Mouse (Mus musculus) liver, adult 2 months (tissue): ENCODE data around the gene Rinl. TPM values are rescaled to one million over a fixed set of nuclear protein-coding genes. Genes with fewer than 3 reads are reported as not detected.
A peak's percentile ranks its signal among the peaks of the same experiment; 100 is the strongest.

Source experiments
- DNase-seq: peaks from one replicate; pipeline ENCODE4 v3.0.0-alpha.2; 2011; ENCODE audit warnings: low read depth, low spot score; ENCODE audit errors: extremely low read depth
- H3K27ac ChIP-seq: fragments of 200-500 bp; replicated peaks from 2 replicates; pipeline ENCODE4 v1.5.1; 2012; ENCODE audit warnings: low read depth, mild to moderate bottlenecking, control low read depth, inconsistent platforms, low read length; ENCODE audit not compliant: insufficient read depth
- H3K27me3 ChIP-seq: fragments of 200-500 bp; 2 replicates; pipeline ENCODE4 v1.6.1; 2012; ENCODE audit warnings: mild to moderate bottlenecking, moderate library complexity, low read length, inconsistent platforms; ENCODE audit not compliant: control insufficient read depth, insufficient read depth
- H3K36me3 ChIP-seq: fragments of 200-500 bp; 2 replicates; pipeline ENCODE4 v1.6.1; 2012; ENCODE audit warnings: low read length, inconsistent platforms; ENCODE audit not compliant: control insufficient read depth, insufficient read depth
- H3K4me1 ChIP-seq: fragments of 200-500 bp; 2 replicates; pipeline ENCODE4 v1.6.1; 2011; ENCODE audit warnings: low read length; ENCODE audit not compliant: control insufficient read depth, insufficient read depth
- H3K4me3 ChIP-seq: fragments of 200-500 bp; 2 replicates; pipeline ENCODE4 v1.5.1; 2011; ENCODE audit warnings: low read depth, mild to moderate bottlenecking, control low read depth, low read length, moderate library complexity; ENCODE audit not compliant: insufficient read depth
- H3K79me2 ChIP-seq: fragments of 200-500 bp; 2 replicates; pipeline ENCODE4 v1.6.1; 2012; ENCODE audit warnings: inconsistent platforms, mild to moderate bottlenecking, low read length, moderate library complexity; ENCODE audit not compliant: control insufficient read depth, insufficient read depth
- H3K9ac ChIP-seq: fragments of 200-500 bp; 2 replicates; pipeline ENCODE4 v1.6.1; 2012; ENCODE audit warnings: low read depth, mild to moderate bottlenecking, control low read depth, inconsistent platforms, low read length
- CTCF ChIP-seq: fragments of 200-500 bp; IDR thresholded peaks from 2 replicates; pipeline ENCODE4 v1.5.1; 2011; ENCODE audit warnings: low read depth, low read length, control low read depth
- POLR2A ChIP-seq: fragments of 200-500 bp; IDR thresholded peaks from 2 replicates; pipeline ENCODE4 v1.6.1; 2011; ENCODE audit warnings: low read length, control low read depth; ENCODE audit not compliant: insufficient read depth; ENCODE audit errors: extremely low read depth
- WGBS: fragments of 180-500 bp; shearing (Covaris S2); methylation state at CpG from one replicate; pipeline ENCODE4 v1.1.7; 2018; 5-methylcytosine and 5-hydroxymethylcytosine counted together
- polyA plus RNA-seq: library from polyadenylated mRNA; depleted of rRNA; stranded (reverse); fragments of >200 nt; gene quantifications from 2 replicates; pipeline ENCODE4 v1.2.3, GENCODE M21; 2012
- total RNA-seq: library from RNA; depleted of rRNA; stranded (reverse); fragments of >200 nt; gene quantifications from 2 replicates; pipeline ENCODE4 v1.2.3, GENCODE M21; 2014

The Rinl gene
- total and polyA plus RNA-seq, 2 experiments = 1.2 to 1.4 TPM

DNA sequence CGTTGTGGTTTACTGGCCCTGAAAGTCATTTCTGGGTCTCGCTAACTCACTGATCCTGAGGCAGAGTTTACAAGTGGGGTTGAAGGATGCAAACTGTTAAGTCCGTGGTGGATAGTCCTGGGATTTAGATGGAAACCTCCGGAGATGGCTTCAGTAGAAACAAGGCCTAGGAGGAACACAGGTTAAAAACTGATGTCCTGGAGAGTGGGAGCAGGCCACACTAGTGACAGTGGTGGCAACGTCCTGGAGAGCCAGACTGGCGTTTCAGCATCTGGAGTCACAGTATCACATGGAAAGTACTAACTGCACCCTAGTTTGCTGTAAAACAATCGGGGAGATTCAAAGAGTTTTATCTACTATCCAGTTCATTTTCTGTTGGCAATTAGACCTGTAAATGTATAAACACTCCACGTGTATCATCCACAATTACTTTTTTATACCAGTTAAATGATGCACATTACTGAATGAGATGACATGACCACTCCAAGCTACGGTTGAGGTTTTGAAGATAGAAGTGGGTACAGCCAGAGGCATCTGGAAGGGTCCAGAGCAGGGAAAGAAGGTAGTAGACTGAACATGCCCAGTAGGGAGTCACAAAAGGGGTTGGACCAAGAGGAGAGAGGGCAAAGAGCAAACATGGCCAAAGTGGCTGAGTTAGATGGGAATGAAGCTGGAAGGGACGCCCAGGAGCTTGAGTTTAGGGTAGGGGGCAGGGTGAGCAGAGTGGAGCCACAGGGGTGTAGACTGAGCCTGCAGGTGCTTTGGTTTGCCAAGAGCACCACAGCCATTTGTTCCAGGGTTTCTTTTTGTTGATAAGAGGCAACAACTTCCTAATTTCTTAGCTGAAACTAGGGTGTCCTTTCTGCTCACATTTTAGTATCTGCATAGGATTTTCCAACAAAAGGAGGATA is 34.5 kb downstream of the Rinl start:
- H3K4me3 ChIP-seq = no peak overlapping the region
- 26% methylated on average over 10 of the region's 10 CpGs for WGBS
- DNase-seq = peak; percentile 70
- H3K79me2 ChIP-seq = peaks cover 3% of the 10 kb centered on the region; the same call in 1 of the 2 replicates
- peaks cover 43% of the 10 kb centered on the region for H3K36me3 ChIP-seq
- peaks cover 49% of the 10 kb centered on the region for H3K4me1 ChIP-seq
- peak overlapping the region; percentile 34; the same call in 1 of the 2 replicates for H3K9ac ChIP-seq
- H3K27ac ChIP-seq = peak overlapping the region; percentile 36
- H3K27me3 ChIP-seq = no peaks in the 10 kb centered on the region
- TF ChIP-seq CTCF (no peak), POLR2A (no peak)

DNA sequence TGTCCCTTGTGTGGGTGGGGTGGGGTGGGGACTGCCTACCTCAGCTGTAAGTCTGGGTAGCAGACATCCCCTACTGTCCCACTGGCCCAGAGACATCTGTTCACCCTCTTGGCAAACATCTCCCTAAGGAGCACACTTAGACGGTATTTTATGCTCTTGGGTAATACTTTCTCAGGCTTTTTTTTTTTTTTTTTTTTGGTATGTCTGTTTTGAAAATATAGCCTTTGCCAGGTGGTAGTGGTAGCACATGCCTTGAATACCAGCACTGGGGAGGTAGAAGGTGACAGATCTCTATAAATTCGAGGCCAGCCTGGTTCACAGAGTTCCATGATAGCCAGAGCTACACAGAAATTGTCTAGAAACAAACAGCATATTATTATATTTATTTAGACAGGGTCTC is 35.2 kb downstream of the Rinl start:
- H3K9ac ChIP-seq = no peak overlapping the region
- H3K79me2 ChIP-seq = peaks cover 3% of the 10 kb centered on the region; the same call in 1 of the 2 replicates
- no peak overlapping the region for H3K4me3 ChIP-seq
- no peak for DNase-seq
- TF ChIP-seq POLR2A (no peak), CTCF (no peak)
- 27% methylated on average over 2 of the region's 2 CpGs for WGBS
- peaks cover 47% of the 10 kb centered on the region for H3K4me1 ChIP-seq
- peak overlapping the region; percentile 94 for H3K27ac ChIP-seq
- H3K36me3 ChIP-seq = peaks cover 42% of the 10 kb centered on the region
- no peaks in the 10 kb centered on the region for H3K27me3 ChIP-seq

DNA sequence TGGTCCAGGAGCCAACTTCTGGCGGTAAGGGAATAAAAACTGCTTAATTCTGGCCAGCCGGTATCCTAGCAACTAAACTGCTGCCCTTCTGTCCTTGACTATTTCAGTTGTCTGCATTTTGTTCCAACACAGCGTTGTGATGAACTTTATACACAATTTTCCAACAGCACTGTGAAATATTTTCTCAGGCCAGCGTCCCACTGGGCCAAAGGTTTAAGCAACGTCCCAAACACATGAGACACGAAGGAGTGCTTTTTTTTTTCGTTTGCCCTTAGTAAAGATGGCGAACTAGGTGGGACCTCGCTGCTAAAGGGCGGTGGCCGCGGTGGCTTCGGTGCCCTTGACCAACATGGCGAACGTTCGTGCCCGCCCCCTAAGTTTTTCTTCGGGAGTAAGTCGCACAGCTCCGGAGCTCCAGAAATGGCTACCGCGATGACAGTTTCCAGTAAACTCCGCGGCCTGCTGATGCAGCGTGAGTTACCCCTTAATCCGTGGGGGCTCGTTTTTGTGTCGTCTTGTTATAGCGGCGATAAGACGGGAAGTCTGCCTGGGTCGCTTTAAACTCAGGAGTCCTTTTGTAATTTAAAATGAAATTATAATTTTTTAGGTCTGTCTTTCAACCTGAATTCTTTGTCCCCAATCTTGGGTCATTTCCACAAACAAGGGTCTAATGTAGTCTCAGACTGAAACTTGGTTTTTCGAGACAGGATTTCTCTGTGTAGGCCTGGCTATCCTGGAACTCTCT is 36.3 kb downstream of the Rinl start, which contains the start of gene Ech1:
Gene Ech1 (plus strand): TSS at position 277 of the 745 bp plus-strand sequence.
- DNase-seq = peak; percentile 100
- no peaks in the 10 kb centered on the region for H3K27me3 ChIP-seq
- under 1% methylated on average over 33 of the region's 33 CpGs for WGBS
- H3K9ac ChIP-seq = peak within 1 kb of the TSS; percentile 84
- peaks cover 37% of the 10 kb centered on the region for H3K36me3 ChIP-seq
- peak; percentile 78; the same call in 1 of the 2 replicates for TF ChIP-seq POLR2A
- no peak for TF ChIP-seq CTCF
- peak within 1 kb of the TSS; percentile 60 for H3K4me3 ChIP-seq
- H3K79me2 ChIP-seq = peaks cover 3% of the 10 kb centered on the region; the same call in 1 of the 2 replicates
- H3K4me1 ChIP-seq = peaks cover 42% of the 10 kb centered on the region
- H3K27ac ChIP-seq = peak within 1 kb of the TSS; percentile 94

DNA sequence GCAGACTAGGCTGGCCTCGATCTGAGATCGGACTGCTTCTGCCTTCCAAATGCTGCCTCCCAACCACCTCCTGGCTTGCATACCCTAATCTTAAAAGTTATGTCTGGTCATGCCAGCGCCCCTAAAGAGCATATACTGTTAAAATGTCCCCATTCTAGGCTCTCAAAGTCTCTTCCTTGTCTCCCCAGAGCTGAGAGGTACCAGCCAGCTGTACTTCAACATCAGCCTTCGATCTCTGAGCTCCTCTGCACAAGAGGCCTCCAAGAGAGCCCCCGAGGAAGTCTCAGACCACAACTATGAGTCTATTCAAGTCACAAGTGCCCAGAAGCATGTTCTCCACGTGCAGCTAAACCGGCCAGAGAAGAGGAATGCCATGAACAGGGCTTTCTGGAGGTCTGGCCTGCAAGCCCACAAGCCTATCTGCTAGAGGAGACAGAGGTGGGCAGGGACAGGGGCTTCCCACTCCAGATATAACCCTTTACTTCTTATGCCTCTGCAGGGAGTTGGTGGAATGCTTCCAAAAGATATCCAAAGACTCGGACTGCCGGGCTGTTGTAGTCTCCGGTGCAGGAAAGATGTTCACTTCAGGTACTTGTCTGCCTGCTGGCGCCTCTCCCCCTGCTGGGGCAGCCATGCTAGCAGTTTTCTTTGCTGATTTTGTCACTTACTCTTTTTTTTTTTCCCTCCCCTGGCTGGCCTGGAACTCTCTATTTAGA is 37.1 kb downstream of the Rinl start:
- peak; percentile 48 for DNase-seq
- H3K4me3 ChIP-seq = peak overlapping the region; percentile 60
- WGBS = 2% methylated on average over 11 of the region's 11 CpGs
- H3K27ac ChIP-seq = peak overlapping the region; percentile 85
- H3K79me2 ChIP-seq = peaks cover 3% of the 10 kb centered on the region; the same call in 1 of the 2 replicates
- TF ChIP-seq CTCF = peak; percentile 28; the same call in 1 of the 2 replicates
- no peak for TF ChIP-seq POLR2A
- H3K27me3 ChIP-seq = no peaks in the 10 kb centered on the region
- H3K9ac ChIP-seq = peak overlapping the region; percentile 84
- peaks cover 35% of the 10 kb centered on the region for H3K4me1 ChIP-seq
- peaks cover 36% of the 10 kb centered on the region for H3K36me3 ChIP-seq

DNA sequence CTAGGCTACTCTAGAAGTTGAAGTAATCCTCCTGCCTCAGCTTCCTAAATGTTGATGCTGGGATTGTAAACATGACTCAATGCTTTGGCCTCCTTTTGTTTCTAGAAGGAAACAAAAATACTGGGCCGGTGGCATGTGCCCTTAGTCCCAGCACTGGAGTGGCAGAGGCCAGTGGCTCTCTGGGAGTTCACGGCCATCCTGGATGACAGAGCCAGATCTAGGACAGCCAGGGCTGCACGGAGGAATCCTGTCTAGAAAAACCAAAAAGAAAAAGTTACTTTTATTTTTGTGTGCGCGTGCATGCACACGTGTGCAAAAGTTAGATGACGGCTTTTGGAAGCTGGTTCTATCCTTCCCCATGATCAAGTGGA is 37.6 kb downstream of the Rinl start:
- Histone ChIP-seq H3K4me1 (peaks cover 29% of the 10 kb centered on the region), H3K79me2 (peaks cover 3% of the 10 kb centered on the region; the same call in 1 of the 2 replicates), H3K4me3 (peak overlapping the region; percentile 60), H3K27me3 (no peaks in the 10 kb centered on the region), H3K36me3 (peaks cover 36% of the 10 kb centered on the region), H3K27ac (peak overlapping the region; percentile 85), H3K9ac (peak overlapping the region; percentile 84)
- 56% methylated on average over 7 of the region's 7 CpGs for WGBS
- TF ChIP-seq POLR2A (no peak), CTCF (no peak)
- peak; percentile 63 for DNase-seq
